Mouse (Mus musculus) small intestine, adult 2 months (tissue): ENCODE results near the gene Rp2.

Experiments used
- CTCF ChIP-seq: fragments of 200-500 bp; IDR thresholded peaks from 2 replicates; pipeline ENCODE4 v1.5.1; 2012; ENCODE audit warnings: low read depth, mild to moderate bottlenecking, control low read depth, inconsistent platforms, low read length, moderate library complexity, mixed read lengths; ENCODE audit not compliant: insufficient replicate concordance, insufficient read length; ENCODE audit errors: extremely low read depth
- POLR2A ChIP-seq: fragments of 200-500 bp; IDR thresholded peaks from 2 replicates; pipeline ENCODE4 v1.6.1; 2012; ENCODE audit warnings: low read depth, mild to moderate bottlenecking, control low read depth, inconsistent platforms, low read length, moderate library complexity

DNA sequence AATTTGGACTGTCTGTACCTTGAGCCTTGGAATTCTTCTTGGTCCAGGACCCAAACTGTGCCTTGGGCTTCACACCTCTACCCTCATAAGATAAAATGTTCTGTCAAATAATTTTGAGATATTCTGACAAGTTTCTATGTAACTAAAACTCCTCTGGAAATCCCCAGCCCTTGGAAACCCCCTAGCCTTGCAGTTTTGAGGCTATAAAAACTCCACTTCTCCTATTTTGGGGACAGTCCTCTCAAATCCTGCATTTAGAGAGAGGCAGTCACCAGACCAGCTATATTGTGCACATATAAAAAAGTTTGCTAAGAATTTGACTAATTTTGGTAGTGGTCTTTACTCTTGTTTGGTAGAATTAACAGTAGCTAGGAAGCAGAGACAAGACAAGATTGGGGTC lies 19.3 kb upstream of the Rp2 start:
- no peak for TF ChIP-seq POLR2A
- no peak for TF ChIP-seq CTCF
